Mouse (Mus musculus) bone marrow, adult 2 months (tissue): ENCODE measurements around the gene Abcc6. TPM values are rescaled to one million over a fixed set of nuclear protein-coding genes. Genes with fewer than 3 reads are reported as not detected.

Source experiments
- H3K27ac ChIP-seq: fragments of 200-500 bp; 2 replicates; pipeline ENCODE4 v1.5.1; 2012; ENCODE audit warnings: low read depth, mild to moderate bottlenecking, control low read depth, inconsistent platforms, low read length; ENCODE audit not compliant: control insufficient read depth, poor library complexity, insufficient read depth
- H3K4me1 ChIP-seq: fragments of 200-500 bp; 2 replicates; pipeline ENCODE4 v1.6.1; 2011; ENCODE audit warnings: low read length; ENCODE audit not compliant: control insufficient read depth, insufficient read depth
- H3K4me3 ChIP-seq: fragments of 200-500 bp; replicated peaks from 2 replicates; pipeline ENCODE3; 2011; ENCODE audit warnings: mild to moderate bottlenecking, low read depth, low read length, control low read depth; ENCODE audit not compliant: control insufficient read depth
- CTCF ChIP-seq: fragments of 200-500 bp; IDR thresholded peaks from 2 replicates; pipeline ENCODE4 v1.5.1; 2011; ENCODE audit warnings: low read length, control low read depth; ENCODE audit not compliant: control insufficient read depth, insufficient read depth
- POLR2A ChIP-seq: fragments of 200-500 bp; IDR thresholded peaks from 2 replicates; pipeline ENCODE4 v1.6.1; 2011; ENCODE audit warnings: low read depth, mild to moderate bottlenecking, control low read depth, low read length, borderline replicate concordance; ENCODE audit not compliant: control insufficient read depth
- WGBS: fragments of 180-500 bp; shearing (Covaris S2); methylation state at CpG from one replicate; pipeline ENCODE4 v1.1.7; 2018; 5-methylcytosine and 5-hydroxymethylcytosine counted together
- polyA plus RNA-seq: library from polyadenylated mRNA; stranded (reverse); fragments of >200 nt; gene quantifications from 2 replicates; pipeline ENCODE4 v1.2.4, GENCODE M21; 2011; ENCODE audit warnings: low replicate concordance; ENCODE audit not compliant: missing spikeins, insufficient read depth, insufficient read length

The Abcc6 gene
- polyA plus RNA-seq, 1 experiment: 1.3 TPM

DNA sequence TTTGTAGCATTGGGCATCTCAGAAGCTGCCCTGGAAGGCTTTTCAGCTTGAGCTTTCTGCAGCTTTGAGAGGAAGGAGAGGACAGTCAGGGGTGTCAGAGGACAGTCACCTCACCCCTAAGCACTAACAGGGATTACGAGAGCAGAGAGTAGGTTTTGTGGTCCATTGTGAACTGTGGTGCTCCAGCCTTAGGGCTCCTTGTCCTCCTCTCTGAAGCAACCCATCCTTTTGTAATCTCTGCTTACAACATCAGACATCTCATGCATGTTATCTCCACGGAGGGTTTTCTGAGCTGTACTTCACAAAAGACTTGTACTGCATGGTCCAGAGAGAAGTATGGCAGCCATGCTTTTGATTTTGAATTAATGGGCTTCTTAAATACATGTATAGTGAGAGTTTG, 4.9 kb upstream of the Abcc6 start:
- peaks cover 3% of the 10 kb centered on the region; the same call in 1 of the 2 replicates for H3K4me1 ChIP-seq
- WGBS: 21% methylated on average over 2 of the region's 2 CpGs
- TF ChIP-seq CTCF (no peak), POLR2A (no peak)
- 0 out of 2 replicates have a peak overlapping the region, but pooled peaks have one; percentile 56 for H3K27ac ChIP-seq
- H3K4me3 ChIP-seq: peak overlapping the region; percentile 38

DNA sequence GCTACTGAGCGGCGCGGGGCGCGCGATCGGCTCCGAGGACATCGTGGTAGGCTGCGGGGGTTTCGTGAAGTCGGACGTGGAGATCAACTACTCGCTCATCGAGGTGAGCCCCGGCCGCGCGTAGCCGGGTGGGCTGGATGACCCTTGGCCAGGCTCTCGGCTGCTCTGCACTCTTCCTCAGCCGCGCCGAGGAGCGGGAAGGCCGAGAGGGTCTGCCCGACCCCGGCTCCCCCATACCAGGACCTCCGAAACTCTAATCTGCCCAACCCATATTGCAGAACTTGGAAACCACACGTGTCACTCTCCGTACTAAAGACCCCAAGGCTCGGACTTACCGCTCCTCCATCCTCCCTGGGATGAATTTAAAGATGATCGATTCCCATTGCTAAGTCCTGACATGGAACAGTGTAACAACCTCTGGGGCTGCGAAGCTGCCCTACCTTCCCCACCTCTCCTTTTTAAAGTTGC, 3.8 kb upstream of the Abcc6 start:
- Histone ChIP-seq H3K4me3 (peak overlapping the region; percentile 94), H3K4me1 (peaks cover 3% of the 10 kb centered on the region; the same call in 1 of the 2 replicates), H3K27ac (peak overlapping the region; percentile 26)
- WGBS: under 1% methylated on average over 35 of the region's 35 CpGs
- no peak for TF ChIP-seq CTCF
- TF ChIP-seq POLR2A: no peak

DNA sequence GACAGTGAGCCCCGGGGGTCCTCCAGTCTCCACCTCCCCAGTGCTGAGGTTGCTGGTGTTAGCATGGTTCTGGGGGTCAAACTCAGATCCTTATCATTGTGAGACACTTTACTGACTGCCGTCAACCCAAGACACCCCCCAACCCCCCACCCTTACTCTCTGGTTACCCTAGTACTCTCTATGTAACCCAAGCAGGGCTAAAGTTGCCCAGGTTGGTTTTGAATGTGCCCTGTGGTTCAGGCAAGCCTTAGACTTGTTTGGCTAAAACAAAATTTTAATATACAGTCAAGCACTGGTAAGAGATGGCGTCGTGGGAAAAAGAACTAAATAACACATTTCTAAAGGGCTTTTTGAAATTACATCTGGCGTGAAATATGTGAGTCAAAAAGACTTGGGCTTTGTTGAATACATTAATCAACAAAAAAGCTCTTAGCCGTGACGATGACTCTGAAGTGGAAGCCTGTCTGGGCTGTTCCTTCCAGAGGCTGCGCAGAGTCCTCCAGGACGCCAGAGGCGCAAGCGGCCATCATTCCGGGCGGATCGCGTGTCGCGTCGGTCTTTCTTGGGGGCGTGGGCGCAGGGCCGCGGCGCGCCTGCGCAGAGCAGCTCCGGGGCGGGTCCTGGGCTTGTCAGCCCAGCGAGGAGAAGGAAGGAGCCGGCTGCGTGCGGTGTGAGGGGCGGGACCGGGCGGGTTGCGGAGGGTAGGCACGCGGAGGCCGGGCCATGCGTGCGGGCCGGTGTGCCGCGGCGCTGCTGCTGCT, 3.2 kb upstream of the Abcc6 start, which contains the start of gene Nomo1:
Gene Nomo1 (plus strand): TSS at position 590 of the 761 bp plus-strand sequence.
- 5% methylated on average over 44 of the region's 44 CpGs for WGBS
- Histone ChIP-seq H3K4me3 (peak within 1 kb of the TSS; percentile 94), H3K27ac (peak within 1 kb of the TSS; percentile 26), H3K4me1 (peaks cover 3% of the 10 kb centered on the region; the same call in 1 of the 2 replicates)
- peak; percentile 90 for TF ChIP-seq CTCF
- TF ChIP-seq POLR2A: peak; percentile 73; the same call in 1 of the 2 replicates

DNA sequence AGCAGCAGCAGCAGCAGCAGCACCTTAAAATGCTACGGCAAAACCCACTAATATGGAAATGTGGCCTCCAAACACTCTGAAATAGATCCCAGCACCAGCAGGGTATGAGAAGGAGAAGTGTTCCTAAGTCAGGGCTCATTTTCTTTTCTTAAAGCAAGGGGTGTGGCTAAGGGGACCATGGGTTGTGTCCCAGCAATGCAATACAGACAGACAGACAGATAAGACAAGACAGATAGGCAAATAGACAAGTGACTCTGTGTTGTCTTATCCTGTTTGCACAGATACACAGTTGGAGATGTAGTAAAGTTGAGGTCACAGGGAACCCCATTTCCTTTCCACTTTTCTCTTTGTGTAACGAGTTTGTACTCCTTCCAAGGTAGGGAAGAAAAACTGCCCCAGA, 973 bp upstream of the Abcc6 start:
- peaks cover 3% of the 10 kb centered on the region; the same call in 1 of the 2 replicates for H3K4me1 ChIP-seq
- WGBS: 51% methylated on average over 2 of the region's 2 CpGs
- TF ChIP-seq POLR2A (no peak), CTCF (no peak)
- no peak overlapping the region for H3K27ac ChIP-seq
- no peak overlapping the region for H3K4me3 ChIP-seq

GRCm38 (mm10) chr7:46029299-46030144, 580 bp downstream of the Abcc6 start:
- Histone ChIP-seq H3K4me1 (no peaks in the 10 kb centered on the region; the same call in 1 of the 2 replicates), H3K27ac (no peak overlapping the region), H3K4me3 (no peak overlapping the region)
- TF ChIP-seq CTCF (no peak), POLR2A (no peak)
- WGBS: 65% methylated on average over 9 of the region's 9 CpGs

- TF ChIP-seq CTCF (no peak), POLR2A (no peak)
- H3K4me1 ChIP-seq: no peaks in the 10 kb centered on the region
- H3K4me3 ChIP-seq: no peak overlapping the region
- WGBS: 84% methylated on average over 10 of the region's 10 CpGs
- H3K27ac ChIP-seq: no peak overlapping the region
These were observed 1.4 kb downstream of the Abcc6 start for GRCm38 (mm10) chr7:46028681-46029080.

DNA sequence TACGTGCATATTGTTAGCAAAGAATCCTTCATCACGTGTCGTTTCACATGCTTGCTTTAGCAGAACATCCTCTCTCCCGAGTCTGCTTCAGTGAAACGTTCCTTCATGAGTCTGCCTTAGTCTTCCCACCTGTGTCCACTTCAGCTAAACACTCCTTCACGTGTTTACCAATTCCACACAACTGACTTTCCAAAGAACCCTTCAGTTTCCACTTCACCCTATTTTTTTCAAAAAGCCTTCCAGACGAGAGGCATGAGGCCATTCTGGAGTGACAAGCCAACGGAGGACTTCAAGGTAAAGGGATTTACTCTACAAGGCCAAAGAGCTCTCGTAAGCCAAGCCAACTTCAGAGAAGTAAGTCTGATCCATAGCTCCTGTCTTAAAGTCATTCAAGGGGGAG, 4.7 kb downstream of the Abcc6 start:
- no peak overlapping the region for H3K4me3 ChIP-seq
- WGBS: 73% methylated on average over 9 of the region's 9 CpGs
- no peak overlapping the region for H3K27ac ChIP-seq
- H3K4me1 ChIP-seq: no peaks in the 10 kb centered on the region
- TF ChIP-seq POLR2A: no peak
- TF ChIP-seq CTCF: no peak

GRCm38 (mm10) chr7:46021951-46022350, 8.2 kb downstream of the Abcc6 start:
- TF ChIP-seq CTCF (no peak), POLR2A (no peak)
- WGBS: 85% methylated on average over 4 of the region's 4 CpGs
- H3K4me1 ChIP-seq: no peaks in the 10 kb centered on the region

More at GRCm38 (mm10) chr7:46021951-46022350, 8.2 kb downstream of the Abcc6 start:
- no peak overlapping the region for H3K27ac ChIP-seq
- H3K4me3 ChIP-seq: no peak overlapping the region
